9 mouse cellular contexts compared by ENCODE assay signal in genomic region chr7:112375062-112375461, GRCm38 (mm10). TPM values are rescaled to one million over a fixed set of nuclear protein-coding genes. Genes with fewer than 3 reads are reported as not detected.
DNase-seq lines count a peak whose midpoint lies in the region; ATAC-seq and TF ChIP-seq lines count a peak whose summit lies in the region.
"Had no signal": no experiment of that assay in that cellular context is flagged by ENCODE, and none has a peak within 500 bp of the region (broad histone marks: within the 10 kb centered on the region; RNA-seq: fewer than 3 reads in every experiment).

No protein-coding gene starts in this region.

- WGBS in kidney, postnatal 0 days = 71% methylated on average over 9 of the region's 9 CpGs
- 59% methylated on average over 9 of the region's 9 CpGs for WGBS in limb, embryonic 11.5 days

- H3K4me2 ChIP-seq in kidney, postnatal 0 days (ENCODE audit: low read length) = no peak overlapping the region
- H3K4me2 ChIP-seq in limb, embryonic 11.5 days (ENCODE audit: low read depth, severe bottlenecking) = no peak overlapping the region
- H3K4me2 ChIP-seq: hindbrain, embryonic 13.5 days had no signal

- H3K4me1 ChIP-seq in kidney, postnatal 0 days (replicated peaks; ENCODE audit: insufficient read depth, low read length) = peaks cover 14% of the 10 kb centered on the region
- no peaks in the 10 kb centered on the region for H3K4me1 ChIP-seq in limb, embryonic 11.5 days (ENCODE audit: control insufficient read depth, insufficient read depth, low read length)
- H3K4me1 ChIP-seq: hindbrain, embryonic 13.5 days had no signal

- no peak for ATAC-seq in kidney, postnatal 0 days (replicated peaks; ENCODE audit: low FRiP score, low read depth)
- peak; percentile 30; the same call in 1 of the 2 replicates for ATAC-seq in granulocyte monocyte progenitor cell, adult 5-6 weeks (replicated peaks; ENCODE audit: poor library complexity, severe bottlenecking)
- ATAC-seq in limb, embryonic 11.5 days (ENCODE audit: insufficient number of reproducible peaks, low FRiP score, low TSS enrichment, low read depth) = no peak

- H3K27me3 ChIP-seq in kidney, postnatal 0 days (ENCODE audit: insufficient read depth, low read length) = no peaks in the 10 kb centered on the region
- H3K27me3 ChIP-seq in limb, embryonic 11.5 days (ENCODE audit: control insufficient read depth, insufficient read depth, low read length) = no peaks in the 10 kb centered on the region

- H3K9me3 ChIP-seq in kidney, postnatal 0 days (replicated peaks; ENCODE audit: low read length) = no peaks in the 10 kb centered on the region
- H3K9me3 ChIP-seq in limb, embryonic 11.5 days (ENCODE audit: control insufficient read depth, low read length) = no peaks in the 10 kb centered on the region
- H3K9me3 ChIP-seq: hindbrain, embryonic 13.5 days had no signal

- TF ChIP-seq CTCF in kidney, postnatal 0 days (IDR thresholded peaks at IDR 0.05; ENCODE audit: low read depth) = no peak

- no peaks in the 10 kb centered on the region for H3K36me3 ChIP-seq in kidney, postnatal 0 days (ENCODE audit: insufficient read depth, low read length)
- H3K36me3 ChIP-seq in limb, embryonic 11.5 days (ENCODE audit: control insufficient read depth, insufficient read depth, low read length) = no peaks in the 10 kb centered on the region
- H3K36me3 ChIP-seq: hindbrain, embryonic 13.5 days had no signal

- no peak for DNase-seq in kidney, postnatal 0 days (ENCODE audit: low spot score)
- DNase-seq in kidney, adult 18-20 months = no peak
- DNase-seq in limb, embryonic 11.5 days (ENCODE audit: low spot score) = peak; percentile 54
- DNase-seq in thymus, postnatal 10 days (ENCODE audit: low spot score in 2 of 2) = peak; percentile 47 to 49
- no peak for DNase-seq in urinary bladder, adult 2 months (ENCODE audit: low spot score)
- DNase-seq in spleen, adult 18-20 months = no peak
- DNase-seq: cerebellum, postnatal 10 days had no signal

- H3K4me3 ChIP-seq in kidney, postnatal 0 days (replicated peaks; ENCODE audit: low read depth, low read length) = no peak overlapping the region
- no peak overlapping the region for H3K4me3 ChIP-seq in limb, embryonic 11.5 days (ENCODE audit: low read depth, low read length)
- H3K4me3 ChIP-seq: hindbrain, embryonic 13.5 days had no signal

- no peak overlapping the region for H3K9ac ChIP-seq in kidney, postnatal 0 days (ENCODE audit: low read depth, low read length)
- H3K9ac ChIP-seq in limb, embryonic 11.5 days (ENCODE audit: low read length) = no peak overlapping the region
- H3K9ac ChIP-seq: hindbrain, embryonic 13.5 days had no signal

- H3K27ac ChIP-seq in kidney, postnatal 0 days = peak overlapping the region; percentile 89
- H3K27ac ChIP-seq in limb, embryonic 11.5 days (replicated peaks; ENCODE audit: low read depth, low read length) = no peak overlapping the region
- H3K27ac ChIP-seq: hindbrain, embryonic 13.5 days had no signal

RNA-seq across cellular contexts. Expression of gene Parva, which starts 52.2 kb away (rescaled TPM):
- polyA plus RNA-seq in kidney, postnatal 0 days (2015; fragmentation: Nextera tagmentation; extraction: Ambion mirVana) = 80.2 and 93.0 TPM in 2 replicates
- total RNA-seq in granulocyte monocyte progenitor cell, adult 5-6 weeks (2014; fragmentation: Nextera tagmentation) = not detected in 2 replicates
- not detected in 2 replicates for total RNA-seq in granulocyte monocyte progenitor cell, adult 5-6 weeks (2017)
- polyA plus RNA-seq in limb, embryonic 11.5 days (2014; fragmentation: Nextera tagmentation; extraction: Ambion mirVana) = 64.2 and 68.8 TPM in 2 replicates
- 140 and 183 TPM in 2 replicates for polyA plus RNA-seq in urinary bladder, adult 2 months (2012; rRNA removed)

Comparison
In these comparisons a context has a peak if more than half of its experiments do, and no peak if none do; other contexts are left out.
1. DNase-seq: peak in limb, embryonic 11.5 days (single experiment) and thymus, postnatal 10 days (2 of 2); none in kidney, postnatal 0 days (single experiment), kidney, adult 18-20 months (single experiment), urinary bladder, adult 2 months (single experiment) and spleen, adult 18-20 months (0 of 2).